Comparison of ENCODE assay signal across 27 mouse cellular contexts in genomic region chr13:9333187-9333586, GRCm38 (mm10).
"Had no signal": no experiment of that assay in that cellular context is flagged by ENCODE, and none has a peak within 500 bp of the region (broad histone marks: within the 10 kb centered on the region; RNA-seq: fewer than 3 reads in every experiment).

No protein-coding gene starts in this region.

- H3K4me3 ChIP-seq: heart, adult 2 months; heart, embryonic 10.5 days; heart, embryonic 13.5 days; hindbrain, embryonic 13.5 days; intestine, embryonic 15.5 days; kidney, embryonic 15.5 days; limb, embryonic 13.5 days; limb, embryonic 15.5 days; liver, embryonic 12.5 days had no signal

- ATAC-seq: forebrain, postnatal 0 days; hindbrain, embryonic 16.5 days; inflammation-experienced regulatory T-cells, adult 6 months; intestine, embryonic 15.5 days; liver, embryonic 12.5 days had no signal

- H3K4me2 ChIP-seq: heart, embryonic 13.5 days; hindbrain, embryonic 13.5 days; intestine, embryonic 15.5 days; kidney, embryonic 15.5 days; limb, embryonic 13.5 days; limb, embryonic 15.5 days; liver, embryonic 12.5 days had no signal

- H3K27me3 ChIP-seq: heart, embryonic 13.5 days; hindbrain, embryonic 13.5 days; intestine, embryonic 15.5 days; kidney, embryonic 15.5 days; limb, embryonic 13.5 days; limb, embryonic 15.5 days; liver, embryonic 12.5 days had no signal

- H3K36me3 ChIP-seq: heart, embryonic 10.5 days; heart, embryonic 13.5 days; hindbrain, embryonic 13.5 days; intestine, embryonic 15.5 days; kidney, embryonic 15.5 days; limb, embryonic 13.5 days; limb, embryonic 15.5 days; liver, embryonic 12.5 days had no signal

- DNase-seq: forebrain, postnatal 0 days; gastrocnemius, postnatal 14 days; gastrocnemius, postnatal 36 days; heart, adult 11 months; heart, adult 2 months; heart, postnatal 14 days; heart, postnatal 36 days; kidney, adult 11 months; kidney, adult 2 months; kidney, adult 9 months; kidney, postnatal 14 days; kidney, postnatal 36 days; layer of hippocampus, adult 9-11 months; layer of hippocampus, postnatal 36 days; left cerebral cortex, postnatal 4 days had no signal

- H3K4me1 ChIP-seq: liver, embryonic 12.5 days had no signal

- H3K9ac ChIP-seq: forebrain, postnatal 0 days; heart, embryonic 13.5 days; hindbrain, embryonic 13.5 days; intestine, embryonic 15.5 days; kidney, embryonic 15.5 days; limb, embryonic 13.5 days; limb, embryonic 15.5 days; liver, embryonic 12.5 days; liver, embryonic 14.5 days had no signal

- H3K27ac ChIP-seq: heart, adult 2 months; heart, embryonic 10.5 days; heart, embryonic 13.5 days; hindbrain, embryonic 13.5 days; intestine, embryonic 15.5 days; kidney, embryonic 15.5 days; kidney, postnatal 0 days; limb, embryonic 13.5 days; limb, embryonic 15.5 days; liver, embryonic 12.5 days; liver, embryonic 14.5 days had no signal

- H3K9me3 ChIP-seq: heart, embryonic 10.5 days; heart, embryonic 13.5 days; hindbrain, embryonic 13.5 days; intestine, embryonic 15.5 days; kidney, embryonic 15.5 days; limb, embryonic 13.5 days; limb, embryonic 15.5 days; liver, embryonic 12.5 days had no signal
